Mouse (Mus musculus): ENCODE data around the gene Ppip5k2.

- no peak for TF ChIP-seq CTCF (IDR thresholded peaks at IDR 0.05; ENCODE audit: low read depth)
- TF ChIP-seq EP300 (optimal IDR thresholded peaks at IDR 0.05), result no peak
Observed at GRCm38 (mm10) chr1:97659405-97659804, 110.8 kb downstream of the Ppip5k2 start.
